Mouse (Mus musculus) kidney, postnatal 10 days (tissue): ENCODE data around the gene Hes1.
"Not testable (repeated sequence)": the region's sequence is repeated elsewhere in the genome, so short reads cannot be mapped to it uniquely, and the experiment has no call there.

Experiments
- DNase-seq: peaks from one replicate; pipeline ENCODE4 v3.0.0; 2021; ENCODE audit warnings: mixed read lengths

The Hes1 gene

DNA sequence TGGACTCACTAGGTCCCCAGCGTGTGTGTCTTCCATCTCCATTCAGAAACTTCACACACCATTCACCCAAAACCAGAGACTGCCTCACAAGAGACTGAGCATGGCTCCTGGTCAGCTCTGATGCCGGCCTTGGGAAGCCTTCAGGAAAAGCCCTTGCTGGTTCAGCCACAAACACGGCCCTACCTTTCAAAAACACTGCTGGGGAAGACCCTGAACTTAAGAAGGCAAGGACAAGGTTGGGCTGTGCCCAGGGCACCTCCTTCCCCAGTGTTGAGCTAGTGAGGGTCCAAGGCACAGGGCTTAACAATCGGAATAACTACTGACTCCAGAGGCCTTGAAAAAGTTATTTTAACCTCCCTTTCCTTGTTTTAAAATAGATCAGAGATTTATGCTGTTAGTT is 17.3 kb downstream of the Hes1 start:
- no peak for DNase-seq

GRCm38 (mm10) chr16:30081980-30082379 is 17.8 kb downstream of the Hes1 start:
- no peak for DNase-seq

DNA sequence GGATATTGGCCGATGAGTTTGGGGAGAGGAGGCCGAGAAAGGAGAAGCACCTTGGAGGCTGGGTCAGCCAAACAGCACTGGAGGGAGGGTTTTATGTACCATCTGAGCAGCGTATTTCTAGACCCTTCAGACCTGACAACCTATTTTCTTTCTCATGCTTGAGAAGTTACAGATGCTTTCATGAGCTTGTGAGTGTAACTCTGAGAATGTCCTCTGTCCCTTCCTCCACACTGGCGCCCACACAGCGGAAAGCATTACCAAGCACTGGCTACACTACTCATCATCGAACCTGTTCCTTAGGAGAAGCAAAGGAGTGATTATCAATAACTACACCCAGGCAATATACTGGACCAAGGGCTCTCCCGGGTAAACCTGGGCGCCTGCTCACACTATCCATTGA is 18.8 kb downstream of the Hes1 start:
- DNase-seq: no peak

DNA sequence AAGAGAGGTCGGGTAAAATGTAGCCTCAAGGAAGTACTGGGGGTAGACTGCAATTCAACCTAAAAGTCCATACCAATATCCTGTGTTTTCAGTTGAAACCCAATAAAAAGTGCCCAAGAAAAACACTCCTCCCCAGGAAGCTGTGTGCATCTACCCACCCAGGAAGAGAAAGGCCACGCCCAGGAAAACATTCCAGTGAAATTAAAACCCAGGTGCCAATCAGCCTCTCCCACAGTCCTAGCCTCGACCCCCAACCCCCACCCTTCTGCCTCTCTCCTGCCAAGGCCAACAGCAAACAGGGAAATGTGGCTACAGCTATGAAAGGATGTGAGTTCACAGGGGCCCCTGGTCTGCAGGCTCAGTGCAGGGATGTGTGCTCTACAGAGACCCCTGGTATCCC is 19.4 kb downstream of the Hes1 start:
- DNase-seq: no peak

- DNase-seq: no peak
These were observed 24.5 kb downstream of the Hes1 start for GRCm38 (mm10) chr16:30088646-30089045.

DNA sequence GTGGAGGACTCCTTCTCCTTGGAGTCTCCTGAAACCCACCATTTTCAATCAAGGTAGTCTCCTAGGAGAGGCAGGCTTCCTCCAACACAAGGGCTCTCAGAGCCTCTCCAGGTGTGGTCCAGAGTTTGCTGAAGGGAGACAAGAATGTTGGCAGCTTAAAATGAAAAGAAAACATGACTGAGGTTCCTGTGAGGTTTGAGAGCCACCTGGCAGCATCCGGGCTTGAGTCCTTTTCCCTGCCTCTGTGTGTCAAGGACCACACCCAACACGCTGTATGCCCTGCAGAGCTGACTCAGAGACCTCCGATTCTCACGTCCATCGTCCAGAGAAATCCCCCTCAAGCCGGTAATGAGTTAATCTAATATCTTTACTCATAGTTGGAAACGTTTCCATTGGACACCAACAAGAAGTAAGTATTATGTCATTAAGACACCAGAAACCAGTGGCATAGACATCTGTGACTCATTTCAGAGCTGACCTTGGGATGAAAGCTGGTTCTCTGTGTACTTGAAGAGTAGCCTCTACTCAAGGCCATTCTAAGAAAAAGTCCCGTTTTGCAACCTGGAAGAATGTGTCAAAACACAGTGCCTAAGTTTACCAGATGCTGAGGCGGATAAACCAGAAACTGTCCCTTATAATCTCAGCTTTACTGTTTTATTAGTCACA is 26.1 kb downstream of the Hes1 start:
- no peak for DNase-seq

GRCm38 (mm10) chr16:30096050-30096449 is 31.9 kb downstream of the Hes1 start:
- no peak for DNase-seq

DNA sequence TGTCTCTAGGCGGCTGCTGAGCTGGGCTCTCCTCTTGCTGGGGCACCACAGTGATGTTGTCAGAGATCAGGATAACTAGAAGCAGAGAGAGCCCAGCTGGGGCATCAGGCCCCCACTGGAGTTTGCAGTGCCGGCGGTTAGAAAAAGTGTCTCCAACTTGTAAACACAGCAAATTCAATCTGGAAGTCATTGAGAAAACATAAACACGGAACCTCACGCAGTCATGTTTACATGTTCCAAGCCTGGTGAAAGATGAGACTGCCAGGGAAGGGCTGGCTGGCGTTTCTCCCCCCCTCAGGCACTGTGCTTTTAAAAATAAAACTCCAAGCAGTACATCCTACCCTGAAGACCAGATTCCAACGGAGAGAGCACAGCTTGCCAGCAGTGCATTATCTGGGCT is 32.3 kb downstream of the Hes1 start:
- DNase-seq: no peak

DNA sequence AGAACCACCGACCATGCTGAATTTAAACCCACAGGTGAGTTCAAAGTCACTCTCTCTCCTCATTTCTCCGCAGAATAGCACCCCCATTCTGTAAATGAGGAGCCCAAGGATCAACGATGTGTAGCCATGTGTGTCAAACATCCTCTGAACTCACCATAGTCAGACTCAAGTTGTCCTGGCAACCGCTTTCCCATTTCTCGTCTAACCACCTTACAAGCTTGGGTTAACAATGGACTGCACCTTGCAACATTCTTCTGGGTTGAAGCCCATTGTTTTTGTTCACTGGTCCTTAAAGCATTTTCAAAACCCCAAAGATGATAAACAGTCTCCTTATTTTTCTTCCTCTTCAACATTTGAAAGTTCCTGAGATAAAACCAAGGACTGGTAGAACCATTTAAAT is 34.9 kb downstream of the Hes1 start:
- DNase-seq: no peak

- DNase-seq: no peak
These were observed 38.1 kb downstream of the Hes1 start for GRCm38 (mm10) chr16:30102149-30102915.

GRCm38 (mm10) chr16:30102982-30103381 is 38.8 kb downstream of the Hes1 start:
- DNase-seq: no peak

DNA sequence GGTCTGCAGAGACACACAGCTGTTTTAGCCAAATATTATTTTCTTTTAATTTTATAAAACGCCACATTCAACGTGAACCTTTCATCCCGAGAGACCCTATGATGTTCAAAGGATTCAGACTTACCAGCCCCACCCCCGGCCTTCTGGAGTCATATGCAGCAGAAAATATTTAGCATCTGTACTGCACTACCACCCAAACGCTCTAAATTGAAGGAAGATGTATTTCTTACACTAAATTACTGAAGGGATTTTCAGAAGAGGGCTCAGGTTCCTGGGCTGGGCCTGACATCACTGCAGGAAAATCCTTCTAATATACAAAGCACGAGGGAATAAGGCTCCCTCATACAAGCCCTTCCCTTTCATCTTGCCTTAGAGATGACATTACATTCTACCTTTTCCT is 39.3 kb downstream of the Hes1 start:
- DNase-seq: no peak

DNA sequence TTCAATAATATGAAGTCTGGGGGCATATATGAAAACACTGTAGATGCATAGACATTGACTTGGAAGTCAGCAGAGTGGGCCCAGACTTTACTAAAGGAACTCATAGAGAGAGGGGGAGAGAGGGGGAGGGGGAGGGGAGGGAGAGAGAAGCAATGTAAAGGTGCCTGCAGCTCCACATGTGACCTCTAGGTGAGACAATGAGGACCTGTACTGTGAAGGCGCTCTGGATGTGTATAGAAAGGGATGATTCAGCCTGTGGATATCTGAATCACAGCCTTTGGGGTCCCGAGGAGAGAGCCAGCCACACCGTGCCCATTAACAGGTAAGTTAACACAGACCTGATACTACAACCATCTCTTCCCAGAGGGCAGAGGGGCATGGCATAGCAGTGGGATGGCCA is 40.2 kb downstream of the Hes1 start:
- no peak for DNase-seq

GRCm38 (mm10) chr16:30105476-30105875 is 41.3 kb downstream of the Hes1 start:
- DNase-seq: no peak

DNA sequence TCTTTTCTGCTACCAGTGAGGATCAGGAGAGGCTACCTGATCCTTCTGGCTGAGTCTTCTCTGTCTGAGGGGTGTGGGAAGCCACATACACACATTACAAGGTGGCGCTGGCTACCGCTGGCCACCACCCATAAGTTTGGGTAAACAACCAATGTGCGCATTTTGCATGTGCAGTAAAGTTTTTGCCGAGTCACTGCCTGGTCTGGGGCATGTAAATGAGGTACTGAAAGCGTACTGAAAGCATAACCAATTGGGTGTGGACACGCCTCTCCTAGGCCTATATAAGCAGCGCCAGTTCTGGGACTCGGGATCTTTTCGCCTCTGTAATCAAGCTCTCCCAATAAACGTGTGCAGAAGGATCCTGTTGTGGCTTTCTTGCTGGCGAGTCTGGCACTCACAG is 44.0 kb downstream of the Hes1 start:
- not testable (repeated sequence) for DNase-seq

GRCm38 (mm10) chr16:30110466-30110865 is 46.3 kb downstream of the Hes1 start:
- DNase-seq: no peak

DNA sequence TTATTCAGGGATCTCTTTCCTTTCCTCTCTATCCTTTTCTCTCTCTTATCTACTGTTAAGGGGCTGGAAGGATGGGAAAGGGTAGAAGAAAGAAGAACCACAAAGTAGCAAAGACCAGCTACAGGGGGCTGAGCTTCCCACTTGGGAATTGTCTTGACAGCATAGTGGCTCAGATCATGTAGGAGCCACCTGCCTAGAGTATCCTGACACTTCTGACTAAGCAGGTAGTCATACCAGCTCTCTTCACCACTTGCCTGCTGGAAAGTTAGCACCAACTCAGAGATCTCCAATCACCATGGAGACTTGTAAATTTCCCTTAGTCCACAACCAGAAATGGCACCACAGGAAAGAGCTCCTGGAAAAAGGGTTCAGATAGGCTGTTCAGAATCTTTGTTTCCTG is 46.9 kb downstream of the Hes1 start:
- DNase-seq: no peak

GRCm38 (mm10) chr16:30111566-30111965 is 47.4 kb downstream of the Hes1 start:
- no peak for DNase-seq

DNA sequence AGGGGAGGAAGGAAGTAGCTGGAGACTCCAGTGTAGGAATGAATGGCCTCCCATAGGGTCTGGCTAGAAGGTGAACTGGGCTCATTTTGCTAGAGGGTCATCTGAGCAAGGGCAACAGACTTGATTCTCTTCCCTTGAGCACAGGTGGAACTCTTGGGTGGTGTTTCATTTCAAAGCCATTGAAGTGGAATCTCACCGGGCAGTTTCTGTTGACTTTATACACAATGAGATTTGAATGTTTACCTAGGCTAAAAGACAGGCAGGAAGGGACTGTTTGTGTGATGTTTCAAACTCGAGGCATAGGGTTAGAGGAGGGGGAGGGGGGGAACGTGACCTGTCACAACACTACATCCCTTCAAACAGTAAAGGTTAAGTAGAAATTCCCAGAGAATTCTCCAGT is 49.0 kb downstream of the Hes1 start:
- DNase-seq: no peak

GRCm38 (mm10) chr16:30113800-30114199 is 49.6 kb downstream of the Hes1 start:
- no peak for DNase-seq

- DNase-seq: no peak
These were observed 50.3 kb downstream of the Hes1 start for GRCm38 (mm10) chr16:30114451-30114850.
